Mouse (Mus musculus): ENCODE measurements around the gene Rnf41.

Gene Rnf41

GRCm38 (mm10) chr10:128379260-128379659 is 32.2 kb upstream of the Rnf41 start:
- in situ Hi-C loops (cut with MboI; ENCODE audit: low pct_unique_long_range_greater_than_20kb in 1 of 2, low sequenced_read_pairs in 2 of 2, unreplicated experiment in 1 of 2), result no loop called here

- in situ Hi-C loops (cut with MboI; ENCODE audit: low pct_unique_long_range_greater_than_20kb in 1 of 2, low sequenced_read_pairs in 2 of 2, unreplicated experiment in 1 of 2), result no loop called here
Measured at GRCm38 (mm10) chr10:128380565-128380964, 30.9 kb upstream of the Rnf41 start.

GRCm38 (mm10) chr10:128382482-128382881 is 29.0 kb upstream of the Rnf41 start:
- in situ Hi-C loops (cut with MboI; ENCODE audit: low pct_unique_long_range_greater_than_20kb in 1 of 2, low sequenced_read_pairs in 2 of 2, unreplicated experiment in 1 of 2), result no loop called here

- in situ Hi-C loops (cut with MboI; ENCODE audit: low pct_unique_long_range_greater_than_20kb in 1 of 2, low sequenced_read_pairs in 2 of 2, unreplicated experiment in 1 of 2), result no loop called here
Measured at GRCm38 (mm10) chr10:128385902-128386301, 25.6 kb upstream of the Rnf41 start.

- in situ Hi-C loops (cut with MboI; ENCODE audit: low pct_unique_long_range_greater_than_20kb in 1 of 2, low sequenced_read_pairs in 2 of 2, unreplicated experiment in 1 of 2), result no loop called here
Measured at GRCm38 (mm10) chr10:128388941-128389340, 22.5 kb upstream of the Rnf41 start.

GRCm38 (mm10) chr10:128389570-128389969 is 21.9 kb upstream of the Rnf41 start:
- in situ Hi-C loops (cut with MboI; ENCODE audit: low pct_unique_long_range_greater_than_20kb in 1 of 2, low sequenced_read_pairs in 2 of 2, unreplicated experiment in 1 of 2), result no loop called here

GRCm38 (mm10) chr10:128390366-128390765 is 21.1 kb upstream of the Rnf41 start:
- in situ Hi-C loops (cut with MboI; ENCODE audit: low pct_unique_long_range_greater_than_20kb in 1 of 2, low sequenced_read_pairs in 2 of 2, unreplicated experiment in 1 of 2), result no loop called here

- in situ Hi-C loops (cut with MboI; ENCODE audit: low pct_unique_long_range_greater_than_20kb in 1 of 2, low sequenced_read_pairs in 2 of 2, unreplicated experiment in 1 of 2), result no loop called here
Measured at GRCm38 (mm10) chr10:128391850-128392249, 19.6 kb upstream of the Rnf41 start.

- in situ Hi-C loops (cut with MboI; ENCODE audit: low pct_unique_long_range_greater_than_20kb in 1 of 2, low sequenced_read_pairs in 2 of 2, unreplicated experiment in 1 of 2), result no loop called here
Measured at GRCm38 (mm10) chr10:128396017-128396673, 15.3 kb upstream of the Rnf41 start.

- in situ Hi-C loops (cut with MboI; ENCODE audit: low pct_unique_long_range_greater_than_20kb in 1 of 2, low sequenced_read_pairs in 2 of 2, unreplicated experiment in 1 of 2), result no loop called here
Measured at GRCm38 (mm10) chr10:128396716-128397264, 14.7 kb upstream of the Rnf41 start.

- in situ Hi-C loops (cut with MboI; ENCODE audit: low pct_unique_long_range_greater_than_20kb in 1 of 2, low sequenced_read_pairs in 2 of 2, unreplicated experiment in 1 of 2), result no loop called here
Measured at GRCm38 (mm10) chr10:128397466-128397865, 14.0 kb upstream of the Rnf41 start.

GRCm38 (mm10) chr10:128400338-128400737 is 11.1 kb upstream of the Rnf41 start:
- in situ Hi-C loops (cut with MboI; ENCODE audit: low pct_unique_long_range_greater_than_20kb in 1 of 2, low sequenced_read_pairs in 2 of 2, unreplicated experiment in 1 of 2), result no loop called here

GRCm38 (mm10) chr10:128401056-128401455 is 10.4 kb upstream of the Rnf41 start, which contains the start of gene Slc39a5:
Slc39a5 (minus strand) TSS chr10:128401229.
- in situ Hi-C loops (cut with MboI; ENCODE audit: low pct_unique_long_range_greater_than_20kb in 1 of 2, low sequenced_read_pairs in 2 of 2, unreplicated experiment in 1 of 2), result no loop called here

GRCm38 (mm10) chr10:128401638-128402037 is 9.8 kb upstream of the Rnf41 start:
- in situ Hi-C loops (cut with MboI; ENCODE audit: low pct_unique_long_range_greater_than_20kb in 1 of 2, low sequenced_read_pairs in 2 of 2, unreplicated experiment in 1 of 2), result no loop called here

- in situ Hi-C loops (cut with MboI; ENCODE audit: low pct_unique_long_range_greater_than_20kb in 1 of 2, low sequenced_read_pairs in 2 of 2, unreplicated experiment in 1 of 2), result no loop called here
Measured at GRCm38 (mm10) chr10:128403931-128404330, 7.5 kb upstream of the Rnf41 start.

GRCm38 (mm10) chr10:128408591-128409535 is 2.6 kb upstream of the Rnf41 start:
- in situ Hi-C loops (cut with MboI; ENCODE audit: low pct_unique_long_range_greater_than_20kb in 1 of 2, low sequenced_read_pairs in 2 of 2, unreplicated experiment in 1 of 2), result no loop called here

- in situ Hi-C loops (cut with MboI; ENCODE audit: low pct_unique_long_range_greater_than_20kb in 1 of 2, low sequenced_read_pairs in 2 of 2, unreplicated experiment in 1 of 2), result no loop called here
Measured at GRCm38 (mm10) chr10:128409692-128410559, 1.5 kb upstream of the Rnf41 start.

GRCm38 (mm10) chr10:128410560-128410845 is 954 bp upstream of the Rnf41 start:
- in situ Hi-C loops (cut with MboI; ENCODE audit: low pct_unique_long_range_greater_than_20kb in 1 of 2, low sequenced_read_pairs in 2 of 2, unreplicated experiment in 1 of 2), result no loop called here

- in situ Hi-C loops (cut with MboI; ENCODE audit: low pct_unique_long_range_greater_than_20kb in 1 of 2, low sequenced_read_pairs in 2 of 2, unreplicated experiment in 1 of 2), result no loop called here
Measured at GRCm38 (mm10) chr10:128412055-128412381, 561 bp downstream of the Rnf41 start.

Measured in mouse embryonic stem cell (cell line).